Mouse (Mus musculus) neural tube, postnatal 0 days (tissue): Measurements from ENCODE around the gene Yap1. TPM values are rescaled to one million over a fixed set of nuclear protein-coding genes. Genes with fewer than 3 reads are reported as not detected.

Source experiments
- polyA plus RNA-seq: library from polyadenylated mRNA; unstranded; fragments of >200 nt; fragmentation: Nextera tagmentation; extraction: Ambion mirVana; gene quantifications from 2 replicates; pipeline ENCODE4 v1.2.1, GENCODE M21; 2015

The Yap1 gene
- 6.5 and 7.6 TPM in 2 replicates for polyA plus RNA-seq

DNA sequence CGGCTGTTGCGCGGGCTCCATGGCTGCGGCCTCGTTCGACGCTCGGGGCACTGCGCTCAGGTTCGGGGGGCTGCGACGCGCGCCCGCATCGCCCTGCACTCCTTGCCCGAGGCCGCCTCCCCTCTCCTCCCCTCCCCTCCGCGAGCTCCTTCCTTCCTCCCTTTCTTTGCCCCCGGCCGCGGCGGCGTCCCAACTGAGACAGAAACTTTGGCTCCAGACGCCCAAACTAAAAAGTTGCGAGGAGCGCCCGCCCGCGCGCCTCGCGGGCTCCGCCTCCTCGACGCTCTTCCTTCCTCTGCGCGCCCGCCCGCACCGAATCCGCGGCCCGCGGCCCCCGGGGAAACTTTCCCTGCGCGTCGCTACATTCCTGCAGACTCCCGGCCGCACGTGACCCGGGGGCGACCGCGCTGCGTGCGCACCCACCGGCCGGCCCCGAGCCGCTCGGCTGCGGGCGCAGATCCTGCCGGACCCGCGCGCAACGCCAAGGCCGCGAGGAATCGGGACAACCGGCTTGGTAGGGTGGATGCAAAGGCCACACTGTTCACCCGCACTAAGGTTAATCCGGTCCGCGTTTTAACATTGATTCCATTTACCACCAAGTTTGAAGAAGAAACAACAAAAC, at the start of gene Yap1:
Gene Yap1, minus strand, starts transcription at position 227 of the 622 bp plus-strand sequence.

DNA sequence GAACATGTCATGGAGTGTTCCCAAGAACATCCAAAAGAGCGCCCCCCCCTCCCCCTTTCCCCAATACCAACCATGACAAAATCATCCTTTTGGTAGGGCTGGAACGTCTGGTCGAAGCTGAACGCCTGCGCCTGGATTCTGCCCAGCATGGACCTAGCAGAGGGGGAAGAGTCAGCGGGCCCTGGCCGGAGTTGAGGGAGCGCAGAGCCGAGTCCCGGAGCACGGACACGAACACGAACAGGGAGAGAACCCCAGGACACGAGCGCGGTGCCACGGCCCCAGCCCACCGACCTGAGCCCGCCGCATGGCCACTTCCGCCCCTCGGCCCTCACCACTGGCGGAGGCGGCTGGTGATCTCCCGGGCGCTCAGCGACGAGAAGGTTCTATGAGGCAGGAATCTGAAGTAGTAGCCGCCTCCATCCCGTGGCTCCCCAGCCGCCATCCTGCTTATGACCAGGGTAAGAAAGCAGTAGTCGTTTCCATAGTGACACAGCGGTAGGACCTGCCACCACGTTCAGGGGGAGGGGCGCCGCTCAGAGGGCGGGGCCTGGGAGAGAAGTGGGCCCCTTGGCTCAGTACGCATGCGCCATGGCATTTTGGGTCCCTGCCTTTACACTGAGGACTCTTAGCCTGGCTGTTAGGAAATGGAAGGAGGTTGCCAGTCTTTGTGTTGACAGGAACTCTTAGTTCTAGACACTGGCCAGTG, 38.1 kb upstream of the Yap1 start, which contains the start of gene Cfap300:
Gene Cfap300, minus strand, starts transcription at position 486 of the 706 bp plus-strand sequence.

Other genes with a start within 250 kb of the Yap1 start
- 11.4 and 12.2 TPM in 2 replicates for gene Tmem123, start 240.6 kb downstream of the Yap1 start, polyA plus RNA-seq
- 27.3 and 29.8 TPM in 2 replicates for gene Birc2, start 167.5 kb downstream of the Yap1 start, polyA plus RNA-seq
- 1.8 and 2.1 TPM in 2 replicates for gene Birc3, start 131.4 kb downstream of the Yap1 start, polyA plus RNA-seq
- 10.4 and 11.2 TPM in 2 replicates for gene Cfap300, start 38.2 kb upstream of the Yap1 start, polyA plus RNA-seq
- 3.1 and 3.6 TPM in 2 replicates for gene Cep126, start 129.7 kb upstream of the Yap1 start, polyA plus RNA-seq